Mouse (Mus musculus): ENCODE data around the gene Olfr887. TPM values are rescaled to one million over a fixed set of nuclear protein-coding genes. Genes with fewer than 3 reads are reported as not detected.

The Olfr887 gene
- not detected for total RNA-seq (2023)

GRCm38 (mm10) chr9:38083772-38084171 is at the start of gene Olfr887:
Gene Olfr887, plus strand, starts transcription at chr9:38084072.

GRCm38 (mm10) chr9:38046255-38046654 is 37.6 kb upstream of the Olfr887 start, which contains the start of gene Olfr884:
Gene Olfr884, plus strand, starts transcription at chr9:38046555.

GRCm38 (mm10) chr9:38061022-38061421 is 22.9 kb upstream of the Olfr887 start, which contains the start of gene Olfr885:
Gene Olfr885, plus strand, starts transcription at chr9:38061322.

GRCm38 (mm10) chr9:38107828-38108227 is 24.0 kb downstream of the Olfr887 start, which contains the start of gene Olfr888:
Gene Olfr888, plus strand, starts transcription at chr9:38108128.

GRCm38 (mm10) chr9:38114898-38115297 is 31.0 kb downstream of the Olfr887 start, which contains the start of gene Olfr889:
Gene Olfr889, plus strand, starts transcription at chr9:38115198.

Other genes starting within 250 kb of the Olfr887 start
- gene Olfr877, start 229.8 kb upstream of the Olfr887 start, total RNA-seq (2023): not detected
- gene Olfr145, start 187.3 kb upstream of the Olfr887 start, total RNA-seq (2023): not detected
- not detected for gene Olfr878, start 166.2 kb upstream of the Olfr887 start, total RNA-seq (2023)
- gene Olfr881, start 92.2 kb upstream of the Olfr887 start, total RNA-seq (2023): not detected
- not detected for gene Olfr883, start 58.3 kb upstream of the Olfr887 start, total RNA-seq (2023)
- not detected for gene Olfr884, start 37.5 kb upstream of the Olfr887 start, total RNA-seq (2023)
- gene Olfr885, start 22.8 kb upstream of the Olfr887 start, total RNA-seq (2023): not detected
- not detected for gene Olfr888, start 24.1 kb downstream of the Olfr887 start, total RNA-seq (2023)
- gene Olfr889, start 31.1 kb downstream of the Olfr887 start, total RNA-seq (2023): under 1 TPM in 1 of 2 experiments, not detected in 1; 0.07 TPM
- not detected for gene Olfr890, start 58.4 kb downstream of the Olfr887 start, total RNA-seq (2023)
- gene Olfr891, start 96.7 kb downstream of the Olfr887 start, total RNA-seq (2023): not detected
- not detected for gene Olfr893, start 124.3 kb downstream of the Olfr887 start, total RNA-seq (2023)
- gene Olfr894, start 134.0 kb downstream of the Olfr887 start, total RNA-seq (2023): not detected
- gene Olfr143, start 168.7 kb downstream of the Olfr887 start, total RNA-seq (2023): not detected
- gene Olfr895, start 183.8 kb downstream of the Olfr887 start, total RNA-seq (2023): not detected
- gene Olfr896-ps1, start 207.0 kb downstream of the Olfr887 start, total RNA-seq (2023): not detected
- gene Olfr25, start 245.0 kb downstream of the Olfr887 start, total RNA-seq (2023): not detected

Measured in neutrophil, adult 83 days (primary cell).